Mouse (Mus musculus) Patski (cell line): ENCODE data around the gene Gm8765. TPM values are rescaled to one million over a fixed set of nuclear protein-coding genes. Genes with fewer than 3 reads are reported as not detected.
"Not testable (repeated sequence)": the region's sequence is repeated elsewhere in the genome, so short reads cannot be mapped to it uniquely, and the experiment has no call there.

Experiments
- ATAC-seq: fragments of 100-300 bp; one replicate; pipeline ENCODE4 v1.8.0; 2021
- CTCF ChIA-PET: fragments of 350-600 bp; sonication (Branson Sonifier 250); formaldehyde crosslinking; loops from one replicate; lab custom pipeline; 2022; ENCODE audit warnings: inconsistent platforms; lab: Charles Lee
- POLR2A ChIA-PET: fragments of 350-600 bp; sonication (Branson Sonifier 250); formaldehyde crosslinking; loops from one replicate; lab custom pipeline; 2022; ENCODE audit warnings: antibody characterized with exemption, inconsistent platforms; lab: Charles Lee
- DNase-seq: peaks from one replicate; pipeline ENCODE4 v3.0.0-alpha.2; 2011; ENCODE audit warnings: low read depth, low spot score
- H3K27me3 ChIP-seq: fragments of 371-371 bp; one replicate; pipeline ENCODE4 v1.5.1; 2021
- CTCF ChIP-seq: fragments of 100-300 bp; IDR thresholded peaks from one replicate; pipeline ENCODE4 v1.5.1; 2021
- in situ Hi-C: fragments of 300-500 bp; cut with MboI; formaldehyde crosslinking; loops from 3 replicates; pipeline ENCODE4 v1.11.1; 2018; ENCODE audit warnings: low pct_unique_long_range_greater_than_20kb, mixed read lengths
- polyA plus RNA-seq: library from polyadenylated mRNA; unstranded; gene quantifications from one replicate; pipeline ENCODE4 v1.2.3, GENCODE M21; 2021

The Gm8765 gene
- polyA plus RNA-seq: not detected

- ATAC-seq, CTCF ChIA-PET, DNase-seq, H3K27me3 ChIP-seq, POLR2A ChIA-PET, in situ Hi-C loops: not testable (repeated sequence)
Observed at GRCm38 (mm10) chr13:50698012-50698411, at the start of gene Gm8765. Gene Gm8765, plus strand, starts transcription at chr13:50698312.

DNA sequence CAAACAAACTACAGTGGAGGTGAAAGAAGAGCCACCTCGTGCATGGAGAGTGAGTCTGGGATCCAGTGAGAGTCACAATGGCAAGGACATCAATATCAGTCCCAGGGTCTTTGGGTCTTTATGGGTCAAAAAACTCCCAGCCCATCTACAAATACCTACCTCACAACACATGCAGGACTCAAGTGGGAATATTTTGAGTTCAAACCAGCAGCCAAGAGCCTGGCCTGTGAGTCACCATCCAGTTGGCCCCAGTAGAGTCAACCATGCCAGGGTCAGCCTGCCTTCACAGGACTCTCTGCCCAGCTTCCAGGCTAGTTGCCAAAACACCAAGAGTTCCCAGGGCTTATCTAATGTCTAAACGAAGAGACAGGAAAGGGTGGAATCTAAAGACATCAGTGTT lies 49.3 kb upstream of the Gm8765 start:
- CTCF ChIA-PET, ATAC-seq, DNase-seq, in situ Hi-C loops, H3K27me3 ChIP-seq, POLR2A ChIA-PET: not testable (repeated sequence)

- DNase-seq, POLR2A ChIA-PET, H3K27me3 ChIP-seq, CTCF ChIA-PET, ATAC-seq, in situ Hi-C loops: not testable (repeated sequence)
- peak; percentile 18 for TF ChIP-seq CTCF
Observed at GRCm38 (mm10) chr13:50750282-50750681, 52.2 kb downstream of the Gm8765 start.

DNA sequence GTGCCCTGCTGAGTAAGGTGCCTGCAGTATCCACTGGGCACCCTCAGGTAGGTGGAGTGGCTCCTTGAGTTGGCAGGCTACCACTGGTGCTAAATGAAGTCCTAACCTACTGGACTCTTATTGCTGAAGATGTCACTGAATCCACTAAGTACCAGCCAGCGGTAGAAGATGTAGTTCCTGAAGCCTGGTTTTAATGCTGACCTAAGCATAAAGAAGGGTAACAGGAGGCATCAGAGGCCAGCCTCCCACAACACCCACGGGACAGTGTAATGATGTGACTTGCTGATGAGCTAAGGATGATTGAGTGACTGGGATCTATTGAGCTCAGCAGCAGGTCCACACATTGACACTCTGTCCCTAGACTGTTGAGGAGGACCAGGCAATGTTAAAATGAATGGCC lies 53.6 kb downstream of the Gm8765 start:
- no peak for TF ChIP-seq CTCF
- POLR2A ChIA-PET: no interaction called here

GRCm38 (mm10) chr13:50752961-50753360 lies 54.8 kb downstream of the Gm8765 start:
- H3K27me3 ChIP-seq, CTCF ChIA-PET, ATAC-seq, in situ Hi-C loops, POLR2A ChIA-PET, DNase-seq: not testable (repeated sequence)

More for the DNA sequence above, 53.6 kb downstream of the Gm8765 start:
- CTCF ChIA-PET: no interaction called here
- in situ Hi-C loops: no loop called here
- ATAC-seq (no peak), DNase-seq (no peak)
- no peaks in the 10 kb centered on the region for H3K27me3 ChIP-seq

Other genes with a start within 250 kb of the Gm8765 start
- not detected for gene Nutm2, start 231.0 kb upstream of the Gm8765 start, polyA plus RNA-seq
- not detected for gene Gm904, start 55.1 kb upstream of the Gm8765 start, polyA plus RNA-seq